12 mouse cellular contexts compared by ENCODE assay signal in the genomic region with DNA sequence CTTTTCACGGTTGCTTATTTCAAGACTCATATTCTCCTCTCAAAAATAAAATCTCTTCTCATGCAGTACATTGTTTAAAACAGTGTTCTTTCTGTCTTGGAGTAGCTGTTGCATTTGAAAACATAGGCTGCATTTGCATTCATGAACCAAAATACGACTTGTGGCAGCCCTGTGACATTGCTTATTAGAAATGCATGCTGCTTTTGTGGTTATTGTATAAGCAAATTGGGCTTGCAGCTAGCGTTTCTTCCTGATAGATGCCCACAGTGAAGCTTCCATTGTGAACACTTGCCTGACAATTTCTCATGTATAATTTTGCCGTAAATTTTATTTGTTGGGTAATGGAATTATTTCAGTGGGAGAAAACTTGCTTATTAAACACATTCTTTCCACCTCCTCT.
"Had no signal": no experiment of that assay in that cellular context is flagged by ENCODE, and none has a peak within 500 bp of the region (broad histone marks: within the 10 kb centered on the region; RNA-seq: fewer than 3 reads in every experiment).

No protein-coding gene starts in this region.

- H3K4me1 ChIP-seq: limb, embryonic 15.5 days; liver, embryonic 12.5 days; stomach, embryonic 15.5 days had no signal

- DNase-seq: kidney, postnatal 25 days; lung, embryonic 14.5 days; lung, postnatal 10 days; lung, postnatal 4 days; right cerebral cortex, postnatal 14 days; thymus, adult 2 months; thymus, postnatal 25 days had no signal

- H3K36me3 ChIP-seq: limb, embryonic 15.5 days; liver, embryonic 12.5 days; midbrain, embryonic 15.5 days; stomach, embryonic 15.5 days had no signal

- ATAC-seq: liver, embryonic 12.5 days; midbrain, embryonic 15.5 days had no signal

- H3K27ac ChIP-seq: limb, embryonic 15.5 days; liver, embryonic 12.5 days; midbrain, embryonic 15.5 days; stomach, embryonic 15.5 days had no signal

- H3K27me3 ChIP-seq: limb, embryonic 15.5 days; liver, embryonic 12.5 days; megakaryocyte, embryonic 14.5 days; midbrain, embryonic 15.5 days; stomach, embryonic 15.5 days had no signal

- H3K9me3 ChIP-seq: limb, embryonic 15.5 days; liver, embryonic 12.5 days; midbrain, embryonic 15.5 days; stomach, embryonic 15.5 days had no signal

- H3K9ac ChIP-seq: limb, embryonic 15.5 days; liver, embryonic 12.5 days; lung, embryonic 14.5 days; midbrain, embryonic 15.5 days; stomach, embryonic 15.5 days had no signal

- H3K4me2 ChIP-seq: limb, embryonic 15.5 days; liver, embryonic 12.5 days; lung, embryonic 14.5 days; midbrain, embryonic 15.5 days; stomach, embryonic 15.5 days had no signal

- H3K4me3 ChIP-seq: limb, embryonic 15.5 days; liver, embryonic 12.5 days; megakaryocyte, embryonic 14.5 days; midbrain, embryonic 15.5 days; stomach, embryonic 15.5 days had no signal
